Mouse (Mus musculus): ENCODE measurements at regions not wholly inside any gene's neighbourhood (a gene's known extent, or its start where the extent isn't known, plus 50 kb on each side); places are given as distances from the start of the nearest gene placed in this dataset.

DNA sequence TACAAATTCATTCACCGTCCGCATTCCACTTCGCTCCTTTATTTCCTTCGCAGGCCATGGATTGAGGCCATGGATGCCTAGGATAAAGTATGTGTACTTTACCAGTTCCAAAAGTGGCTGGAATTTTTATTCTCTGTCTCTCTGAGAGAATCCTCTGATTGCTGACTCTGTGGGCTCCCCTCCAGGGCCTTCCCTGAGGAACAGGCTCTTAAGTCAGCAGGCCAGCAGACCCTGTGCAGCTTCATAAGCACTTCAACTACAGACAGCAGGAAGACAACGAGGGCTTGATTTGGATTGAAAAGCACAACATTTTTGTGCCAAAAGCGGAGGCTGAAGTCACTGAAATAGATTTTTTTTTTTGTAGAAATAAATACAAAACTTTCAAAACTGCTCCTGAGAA is 252.7 kb downstream of the Gm10283 start:
- H3K27ac ChIP-seq (ENCODE audit: low read depth, low read length), result no peak overlapping the region
- no peaks in the 10 kb centered on the region for H3K4me1 ChIP-seq (ENCODE audit: control insufficient read depth, insufficient read depth, low read length)
- no peaks in the 10 kb centered on the region for H3K9me3 ChIP-seq (ENCODE audit: control insufficient read depth, low read length)
- no peaks in the 10 kb centered on the region for H3K27me3 ChIP-seq (ENCODE audit: control insufficient read depth, insufficient read depth, low read length)
- H3K36me3 ChIP-seq (ENCODE audit: control insufficient read depth, insufficient read depth, low read length), result no peaks in the 10 kb centered on the region
- H3K4me3 ChIP-seq (ENCODE audit: low read length), result no peak overlapping the region
- WGBS, result 88% methylated on average over 6 of the region's 6 CpGs
- H3K9ac ChIP-seq (ENCODE audit: low read depth, low read length), result no peak overlapping the region
- H3K4me2 ChIP-seq (replicated peaks; ENCODE audit: low read depth, low read length), result no peak overlapping the region
- ATAC-seq (ENCODE audit: low FRiP score, low TSS enrichment), result no peak

DNA sequence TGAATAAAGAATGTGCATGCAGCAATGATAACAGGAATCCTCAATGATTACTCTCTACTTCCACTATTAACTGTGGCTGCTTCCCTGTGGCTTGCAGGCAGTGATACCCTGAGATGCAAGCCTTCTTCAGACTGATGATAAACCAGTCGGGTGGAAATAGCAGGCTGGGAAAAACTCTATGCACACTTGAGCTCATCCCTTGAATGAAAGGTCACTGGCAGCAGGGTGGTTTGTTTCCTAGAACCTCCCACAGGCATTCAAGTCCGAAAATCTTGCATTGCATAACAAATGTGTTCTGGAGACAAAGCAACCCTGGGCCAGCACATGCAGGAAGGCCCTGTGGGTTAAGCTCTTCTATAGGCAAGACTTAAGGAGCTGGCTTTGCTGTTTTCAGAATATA is 253.3 kb downstream of the Gm10283 start:
- no peaks in the 10 kb centered on the region for H3K27me3 ChIP-seq (ENCODE audit: control insufficient read depth, insufficient read depth, low read length)
- no peak for ATAC-seq (ENCODE audit: low FRiP score, low TSS enrichment)
- H3K4me1 ChIP-seq (ENCODE audit: control insufficient read depth, insufficient read depth, low read length), result no peaks in the 10 kb centered on the region
- no peaks in the 10 kb centered on the region for H3K9me3 ChIP-seq (ENCODE audit: control insufficient read depth, low read length)
- no peak overlapping the region for H3K9ac ChIP-seq (ENCODE audit: low read depth, low read length)
- no peaks in the 10 kb centered on the region for H3K36me3 ChIP-seq (ENCODE audit: control insufficient read depth, insufficient read depth, low read length)
- H3K4me3 ChIP-seq (ENCODE audit: low read length), result no peak overlapping the region
- no peak overlapping the region for H3K4me2 ChIP-seq (replicated peaks; ENCODE audit: low read depth, low read length)
- H3K27ac ChIP-seq (ENCODE audit: low read depth, low read length), result no peak overlapping the region
- WGBS, result 36% methylated on average over 2 of the region's 2 CpGs

DNA sequence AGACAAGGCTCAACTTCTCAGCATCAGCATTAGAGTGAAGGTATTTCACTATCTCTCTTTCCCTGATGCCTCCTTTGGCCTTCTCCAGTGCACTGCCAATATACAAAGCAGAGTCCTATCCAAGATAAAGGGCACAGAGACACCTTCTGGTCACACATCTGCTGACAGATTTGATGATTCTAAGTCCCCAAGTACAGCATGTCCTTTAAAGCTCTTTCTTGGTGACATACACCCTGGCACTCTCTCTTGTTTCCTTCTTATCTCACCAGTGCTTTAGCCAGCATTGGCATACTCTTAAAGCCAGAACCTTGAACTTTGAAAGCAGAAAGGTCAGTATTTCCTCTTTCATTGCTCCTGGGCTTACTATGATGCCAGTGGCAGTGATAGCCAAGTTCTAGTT is 255.4 kb downstream of the Gm10283 start:
- Histone ChIP-seq H3K27me3 (ENCODE audit: control insufficient read depth, insufficient read depth, low read length) (no peaks in the 10 kb centered on the region), H3K36me3 (ENCODE audit: control insufficient read depth, insufficient read depth, low read length) (no peaks in the 10 kb centered on the region), H3K4me1 (ENCODE audit: control insufficient read depth, insufficient read depth, low read length) (no peaks in the 10 kb centered on the region), H3K27ac (ENCODE audit: low read depth, low read length) (no peak overlapping the region), H3K9ac (ENCODE audit: low read depth, low read length) (no peak overlapping the region), H3K4me3 (ENCODE audit: low read length) (no peak overlapping the region), H3K9me3 (ENCODE audit: control insufficient read depth, low read length) (no peaks in the 10 kb centered on the region), H3K4me2 (replicated peaks; ENCODE audit: low read depth, low read length) (no peak overlapping the region)
- ATAC-seq (ENCODE audit: low FRiP score, low TSS enrichment), result no peak

DNA sequence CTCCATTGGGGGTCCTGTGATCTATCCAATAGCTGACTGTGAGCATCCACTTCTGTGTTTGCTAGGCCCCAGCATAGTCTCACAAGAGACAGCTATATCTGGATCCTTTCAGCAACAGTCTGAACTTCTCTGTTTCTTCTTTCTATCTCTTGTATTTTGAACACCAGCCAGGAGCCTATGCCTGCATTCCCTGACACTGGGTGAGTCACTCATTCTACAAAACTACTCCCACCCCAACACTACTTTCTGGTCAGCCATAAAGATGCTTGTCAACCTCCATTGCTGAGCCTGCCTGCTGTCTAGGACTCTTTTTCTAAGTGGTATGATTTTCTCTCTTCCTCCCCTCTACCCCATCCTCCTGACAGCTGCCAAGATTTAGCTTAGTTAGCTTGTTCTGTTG is 261.6 kb downstream of the Gm10283 start:
- H3K4me3 ChIP-seq (ENCODE audit: low read length), result no peak overlapping the region
- no peak overlapping the region for H3K4me2 ChIP-seq (replicated peaks; ENCODE audit: low read depth, low read length)
- no peaks in the 10 kb centered on the region for H3K27me3 ChIP-seq (ENCODE audit: control insufficient read depth, insufficient read depth, low read length)

DNA sequence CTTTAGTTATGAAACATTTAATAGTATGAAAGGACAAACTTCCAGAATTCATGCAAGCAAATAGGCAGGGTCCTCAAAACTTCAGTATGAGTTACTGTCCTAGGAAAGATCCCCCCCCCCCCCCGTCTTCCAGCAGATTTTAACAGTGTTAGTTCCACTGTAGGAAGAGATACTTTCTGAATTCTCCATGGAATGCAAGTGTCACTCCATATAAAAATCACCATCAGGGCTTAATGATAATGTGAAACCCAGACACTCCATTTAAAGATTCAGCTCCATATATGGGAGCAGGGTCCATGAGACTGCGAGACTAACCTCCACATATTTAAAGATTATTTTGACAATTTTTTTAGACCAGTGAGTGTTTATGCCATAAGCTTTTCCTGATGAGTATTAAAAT is 282.1 kb downstream of the Gm10283 start:
- no peak for ATAC-seq (ENCODE audit: low FRiP score, low TSS enrichment)
- no peaks in the 10 kb centered on the region for H3K27me3 ChIP-seq (ENCODE audit: control insufficient read depth, insufficient read depth, low read length)
- H3K4me1 ChIP-seq (ENCODE audit: control insufficient read depth, insufficient read depth, low read length), result no peaks in the 10 kb centered on the region
- no peaks in the 10 kb centered on the region for H3K9me3 ChIP-seq (ENCODE audit: control insufficient read depth, low read length)
- H3K36me3 ChIP-seq (ENCODE audit: control insufficient read depth, insufficient read depth, low read length), result no peaks in the 10 kb centered on the region
- no peak overlapping the region for H3K4me2 ChIP-seq (replicated peaks; ENCODE audit: low read depth, low read length)
- no peak overlapping the region for H3K9ac ChIP-seq (ENCODE audit: low read depth, low read length)
- WGBS, result 87% methylated on average over 2 of the region's 2 CpGs
- H3K27ac ChIP-seq (ENCODE audit: low read depth, low read length), result no peak overlapping the region
- H3K4me3 ChIP-seq (ENCODE audit: low read length), result no peak overlapping the region

More for the DNA sequence above, 261.6 kb downstream of the Gm10283 start:
- no peak for ATAC-seq (ENCODE audit: low FRiP score, low TSS enrichment)
- Histone ChIP-seq H3K36me3 (ENCODE audit: control insufficient read depth, insufficient read depth, low read length) (no peaks in the 10 kb centered on the region), H3K9me3 (ENCODE audit: control insufficient read depth, low read length) (no peaks in the 10 kb centered on the region), H3K27ac (ENCODE audit: low read depth, low read length) (no peak overlapping the region), H3K9ac (ENCODE audit: low read depth, low read length) (no peak overlapping the region), H3K4me1 (ENCODE audit: control insufficient read depth, insufficient read depth, low read length) (no peaks in the 10 kb centered on the region)

DNA sequence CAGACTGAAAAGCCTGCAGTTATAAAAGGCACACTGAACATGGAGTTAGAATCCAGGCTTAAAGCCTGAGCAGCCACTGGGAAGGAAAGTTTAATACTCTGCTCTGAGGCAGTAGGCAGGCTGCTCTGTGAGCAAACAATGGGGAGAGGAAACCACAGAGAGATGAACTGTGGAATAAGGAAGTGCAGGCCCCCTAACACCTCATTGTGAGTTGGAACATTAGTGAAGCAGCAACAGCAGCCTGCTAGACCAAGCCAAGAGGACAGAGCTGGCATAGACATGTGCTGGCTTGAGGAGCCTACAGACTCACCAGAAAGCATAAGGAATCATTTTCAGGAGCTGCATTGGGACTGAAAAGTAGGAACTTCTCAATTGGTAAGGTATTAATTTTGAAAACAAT is 307.4 kb downstream of the Gm10283 start:
- Histone ChIP-seq H3K36me3 (ENCODE audit: control insufficient read depth, insufficient read depth, low read length) (no peaks in the 10 kb centered on the region), H3K4me2 (replicated peaks; ENCODE audit: low read depth, low read length) (no peak overlapping the region), H3K4me1 (ENCODE audit: control insufficient read depth, insufficient read depth, low read length) (no peaks in the 10 kb centered on the region), H3K27me3 (ENCODE audit: control insufficient read depth, insufficient read depth, low read length) (no peaks in the 10 kb centered on the region), H3K9me3 (ENCODE audit: control insufficient read depth, low read length) (no peaks in the 10 kb centered on the region), H3K4me3 (ENCODE audit: low read length) (no peak overlapping the region), H3K9ac (ENCODE audit: low read depth, low read length) (no peak overlapping the region), H3K27ac (ENCODE audit: low read depth, low read length) (no peak overlapping the region)
- ATAC-seq (ENCODE audit: low FRiP score, low TSS enrichment), result no peak

DNA sequence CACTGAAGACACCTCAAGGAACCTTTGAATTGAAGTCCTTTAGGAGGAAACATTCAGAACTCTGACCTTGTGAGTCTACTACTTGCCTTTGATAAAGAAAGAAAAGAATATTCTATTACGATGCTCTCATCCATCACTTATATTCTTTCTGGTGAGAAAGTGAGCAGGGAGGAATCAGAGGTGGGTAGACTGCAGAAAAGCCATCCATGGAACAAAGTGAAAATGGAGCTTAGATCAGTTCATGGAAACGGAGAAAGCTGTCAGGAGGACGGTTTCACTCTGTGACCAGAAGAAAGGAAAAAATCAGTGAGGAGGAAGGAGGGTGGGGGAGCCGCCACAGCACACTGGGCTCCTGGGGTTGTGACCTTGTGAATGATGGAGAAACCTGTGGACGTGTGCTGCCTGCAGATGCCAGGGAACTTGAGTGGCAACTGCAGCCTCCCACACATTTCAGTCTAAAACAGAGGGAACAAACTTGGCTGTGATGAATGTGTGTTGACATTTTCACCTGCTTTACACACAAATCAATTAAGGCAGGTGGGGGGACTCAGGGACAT is 335.2 kb downstream of the Gm10283 start:
- Histone ChIP-seq H3K9me3 (ENCODE audit: control insufficient read depth, low read length) (no peaks in the 10 kb centered on the region), H3K27me3 (ENCODE audit: control insufficient read depth, insufficient read depth, low read length) (no peaks in the 10 kb centered on the region), H3K4me2 (replicated peaks; ENCODE audit: low read depth, low read length) (no peak overlapping the region), H3K4me1 (ENCODE audit: control insufficient read depth, insufficient read depth, low read length) (no peaks in the 10 kb centered on the region), H3K9ac (ENCODE audit: low read depth, low read length) (no peak overlapping the region), H3K27ac (ENCODE audit: low read depth, low read length) (no peak overlapping the region), H3K36me3 (ENCODE audit: control insufficient read depth, insufficient read depth, low read length) (no peaks in the 10 kb centered on the region), H3K4me3 (ENCODE audit: low read length) (no peak overlapping the region)
- peak; percentile 64; the same call in 1 of the 2 replicates for ATAC-seq (ENCODE audit: low FRiP score, low TSS enrichment)
- 18% methylated on average over 5 of the region's 5 CpGs for WGBS

All from kidney, embryonic 14.5 days (tissue).